Mouse (Mus musculus) right cerebral cortex, postnatal 25 days (tissue): ENCODE measurements around the gene Ints14.
"Not testable (repeated sequence)": the region's sequence is repeated elsewhere in the genome, so short reads cannot be mapped to it uniquely, and the experiment has no call there.

Source experiments
- DNase-seq: peaks from one replicate; pipeline ENCODE4 v3.0.0; 2022

Gene Ints14

GRCm38 (mm10) chr9:64953190-64953589 lies 7.5 kb upstream of the Ints14 start:
- DNase-seq, result no peak

DNA sequence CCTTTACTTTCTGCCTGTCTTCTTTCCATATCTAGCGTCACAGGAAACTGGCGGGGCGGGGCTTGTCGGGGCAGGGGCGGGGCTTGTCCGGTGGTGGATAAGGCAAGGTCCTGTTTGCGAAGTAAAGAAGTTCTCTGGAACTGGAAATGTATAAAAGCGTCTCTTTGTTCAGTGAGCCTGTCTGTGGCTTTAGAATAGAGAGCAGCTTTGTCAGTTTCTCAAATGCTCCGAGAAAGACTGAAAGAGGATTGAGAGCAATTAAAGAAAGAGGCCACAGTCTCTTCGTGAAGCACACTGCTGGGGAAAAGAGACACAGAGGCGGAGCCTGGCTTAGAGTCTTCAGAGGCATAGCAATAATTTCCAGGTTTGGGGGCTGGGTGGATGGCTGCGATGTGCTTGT lies 4.4 kb upstream of the Ints14 start:
- no peak for DNase-seq

DNA sequence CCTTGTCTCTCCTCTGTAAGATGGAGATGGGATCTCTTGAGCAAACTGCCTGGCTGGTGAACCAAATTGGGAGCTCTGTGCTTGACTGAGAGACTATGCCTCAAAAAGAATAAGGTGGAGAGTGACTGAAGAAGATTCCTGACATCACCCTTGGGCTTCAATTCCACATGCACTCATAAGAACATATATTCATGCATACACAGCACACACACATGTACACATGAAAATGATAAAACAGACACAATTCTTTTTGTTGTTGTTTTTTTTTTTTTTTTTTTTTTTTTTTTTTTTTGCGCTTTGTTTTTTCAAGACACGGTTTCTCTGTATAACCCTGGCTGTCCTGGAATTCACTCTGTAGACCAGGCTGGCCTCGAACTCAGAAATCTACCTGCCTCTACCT lies 3.4 kb upstream of the Ints14 start:
- DNase-seq, result no peak

- DNase-seq, result no peak
Measured at GRCm38 (mm10) chr9:64960978-64961320, 244 bp downstream of the Ints14 start.

DNA sequence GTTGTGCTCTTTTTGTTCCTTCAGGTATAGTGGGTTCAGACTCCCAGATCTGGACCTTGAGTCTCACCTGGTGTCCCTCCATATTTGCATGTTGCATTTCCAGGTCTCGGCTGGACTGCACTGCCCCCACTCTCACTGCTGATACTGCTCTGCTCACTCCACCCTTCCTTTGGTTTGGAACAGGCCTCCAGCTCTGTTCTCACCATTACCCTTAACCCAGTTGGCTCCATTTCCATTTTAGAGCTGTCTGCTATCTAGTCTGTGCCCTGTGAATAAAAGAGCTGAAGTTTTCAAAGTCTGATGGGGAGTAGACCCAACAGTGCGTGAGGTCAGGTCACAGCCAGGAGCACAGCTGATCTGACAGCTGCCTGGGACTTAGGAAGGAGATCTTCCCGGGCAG lies 19.8 kb downstream of the Ints14 start:
- DNase-seq, result no peak

DNA sequence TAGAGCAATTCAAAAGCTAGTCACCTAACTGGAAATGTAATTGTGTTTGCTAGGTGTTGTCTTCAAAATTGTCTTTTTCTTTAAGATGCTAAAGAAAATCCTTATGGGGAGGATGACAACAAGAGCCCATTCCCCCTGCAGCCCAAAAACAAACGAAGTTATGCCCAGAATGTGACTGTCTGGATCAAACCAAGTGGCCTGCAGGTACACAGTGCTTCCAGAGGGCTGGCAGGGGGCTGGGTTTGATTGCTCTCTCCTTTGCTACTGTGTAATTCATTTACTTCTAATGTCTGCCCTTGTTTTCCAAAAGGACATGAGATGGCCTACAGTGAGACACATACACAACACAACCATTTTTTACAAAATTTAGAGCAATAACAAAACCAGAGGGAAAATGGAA lies 21.2 kb downstream of the Ints14 start:
- DNase-seq, result no peak

DNA sequence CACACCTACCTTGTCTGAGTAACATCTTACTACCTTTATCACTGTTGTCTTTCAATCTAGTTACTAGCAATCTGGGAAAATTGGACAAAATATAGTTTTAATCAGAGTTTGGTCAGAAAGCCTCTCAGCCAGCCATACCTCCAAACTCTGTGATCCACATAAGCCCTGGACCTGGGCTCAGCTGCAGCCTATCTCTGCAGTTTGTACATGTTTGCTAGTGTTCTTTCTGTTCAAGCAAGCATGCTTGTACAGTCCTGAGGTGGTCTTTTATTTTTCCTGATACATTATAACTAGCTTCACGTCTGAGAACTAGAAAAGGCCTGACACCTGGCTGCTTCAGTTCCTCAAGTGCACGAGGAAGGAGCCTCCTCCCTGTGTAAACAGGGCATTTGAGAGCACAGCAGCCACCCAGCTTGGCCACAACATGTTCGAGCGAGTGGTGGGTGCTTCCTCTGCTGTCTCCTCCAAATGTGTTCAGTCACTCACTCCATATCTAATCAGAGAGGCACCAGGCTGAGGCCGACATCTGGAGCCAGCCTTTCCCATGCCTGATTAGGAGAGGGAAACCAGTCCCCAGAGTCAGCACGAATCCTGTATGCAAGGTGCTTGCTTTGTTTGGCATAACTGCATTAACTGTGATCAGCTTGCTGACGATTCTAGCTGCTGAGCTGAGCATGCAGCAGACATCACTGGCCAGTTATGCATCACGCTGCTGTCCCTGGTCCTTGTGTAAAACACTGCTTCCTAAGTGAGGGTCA lies 24.5 kb downstream of the Ints14 start:
- DNase-seq, result no peak

GRCm38 (mm10) chr9:64985807-64986206 lies 25.1 kb downstream of the Ints14 start:
- DNase-seq, result no peak

GRCm38 (mm10) chr9:64987651-64988050 lies 26.9 kb downstream of the Ints14 start:
- DNase-seq, result no peak

- no peak for DNase-seq
Measured at GRCm38 (mm10) chr9:64988443-64988842, 27.7 kb downstream of the Ints14 start.

DNA sequence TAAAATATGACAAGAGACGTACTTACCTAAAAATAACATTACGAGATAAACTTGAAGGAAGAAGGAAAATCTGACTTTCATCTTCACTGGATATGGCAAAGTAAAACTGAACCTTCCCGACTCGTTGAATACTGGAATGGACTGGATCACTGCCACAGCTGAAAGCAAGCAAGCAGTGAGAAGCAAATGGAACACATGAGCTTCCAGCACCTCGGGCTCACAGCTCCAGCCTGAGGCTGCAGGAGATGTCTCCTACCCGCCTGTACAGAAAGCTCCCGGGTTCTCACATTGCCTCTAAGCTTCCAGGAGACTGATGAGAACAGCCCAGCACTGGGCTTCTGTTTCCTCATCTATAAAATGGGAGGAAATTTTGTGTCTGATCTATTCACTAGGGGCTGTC lies 29.6 kb downstream of the Ints14 start:
- no peak for DNase-seq

- not testable (repeated sequence) for DNase-seq
Measured at GRCm38 (mm10) chr9:64995464-64995863, 34.8 kb downstream of the Ints14 start.

- no peak for DNase-seq
Measured at GRCm38 (mm10) chr9:65001481-65001880, 40.8 kb downstream of the Ints14 start.

- DNase-seq, result no peak
Measured at GRCm38 (mm10) chr9:65005737-65006136, 45.0 kb downstream of the Ints14 start.

DNA sequence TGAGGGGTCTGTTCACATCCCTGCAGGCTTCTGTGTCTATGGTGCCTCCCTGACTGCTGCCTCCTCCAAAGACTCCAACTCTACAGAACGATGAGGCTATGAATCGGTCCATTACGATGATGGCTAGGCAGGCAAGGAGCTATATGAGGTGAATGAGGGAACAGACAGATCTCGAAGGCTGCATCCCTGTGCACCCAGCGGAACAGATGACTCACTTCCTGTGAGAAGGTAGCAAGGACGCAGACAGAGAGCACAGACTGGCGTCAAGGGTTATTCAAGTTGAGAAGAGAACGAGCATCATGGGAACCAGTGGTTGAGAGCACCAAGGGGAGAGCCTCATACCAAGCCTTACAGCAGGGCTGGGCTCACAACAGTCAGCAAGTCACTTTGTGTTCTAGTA lies 49.9 kb downstream of the Ints14 start:
- DNase-seq, result no peak

GRCm38 (mm10) chr9:65011304-65011703 lies 50.6 kb downstream of the Ints14 start:
- DNase-seq, result no peak

- no peak for DNase-seq
Measured at GRCm38 (mm10) chr9:65015461-65016222, 54.9 kb downstream of the Ints14 start.

GRCm38 (mm10) chr9:65016241-65016977 lies 55.7 kb downstream of the Ints14 start:
- no peak for DNase-seq

DNA sequence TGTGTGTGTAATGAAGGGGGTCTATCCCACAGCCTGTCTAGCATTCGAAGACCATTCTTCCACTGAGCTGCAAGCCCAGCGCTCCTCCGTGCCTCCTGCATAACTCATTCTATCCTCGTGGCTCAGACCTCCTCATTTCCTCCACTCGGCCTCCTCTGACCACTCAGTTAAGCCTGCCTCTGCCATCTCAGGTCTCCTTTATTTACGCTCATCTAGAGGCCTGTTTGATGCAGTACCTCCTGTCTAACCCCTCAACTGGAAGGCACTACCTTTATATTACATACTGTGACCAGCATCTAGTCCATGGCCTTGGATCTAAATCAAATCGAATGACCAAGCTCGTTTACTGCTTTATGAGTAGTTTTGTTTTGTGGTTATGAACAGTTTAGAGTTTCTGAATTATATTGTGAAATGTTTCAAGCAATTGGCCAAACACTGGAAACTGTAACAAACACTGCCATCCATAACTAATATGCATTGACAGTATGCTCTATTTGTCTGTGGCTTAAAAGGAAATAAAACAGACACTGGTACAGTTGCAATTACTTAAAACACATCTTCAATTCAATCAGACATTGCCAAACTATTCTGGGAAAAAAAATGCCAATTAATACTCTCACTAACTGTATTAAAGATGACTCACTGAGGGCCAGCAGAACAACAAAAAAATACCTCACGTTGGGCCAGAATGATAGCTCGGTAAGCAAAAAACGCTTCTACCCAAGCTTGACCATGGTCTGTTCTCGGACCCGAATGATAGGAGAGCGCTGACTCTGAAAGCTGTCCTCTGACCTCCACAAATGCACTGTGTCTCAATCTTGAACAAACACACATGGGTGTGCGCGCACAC lies 56.5 kb downstream of the Ints14 start:
- no peak for DNase-seq

DNA sequence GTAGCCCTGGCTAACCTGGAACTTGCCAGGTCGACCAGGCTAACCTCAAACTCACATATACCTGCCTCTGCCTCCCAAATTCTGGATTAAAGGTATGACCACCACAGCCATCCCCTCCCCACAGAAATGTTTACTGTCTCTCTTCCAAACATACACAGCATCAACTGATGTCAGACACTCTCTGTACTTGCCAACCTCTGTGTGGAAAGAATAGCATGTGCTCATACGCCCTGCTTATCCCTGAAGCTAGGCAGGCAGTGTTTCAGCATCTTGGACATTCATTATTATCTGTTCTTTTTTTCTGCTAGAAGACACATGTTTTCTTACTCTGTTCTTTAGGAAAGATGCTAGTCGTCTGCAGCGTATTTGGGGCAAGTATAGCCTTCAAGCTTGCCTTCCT lies 57.2 kb downstream of the Ints14 start:
- no peak for DNase-seq

DNA sequence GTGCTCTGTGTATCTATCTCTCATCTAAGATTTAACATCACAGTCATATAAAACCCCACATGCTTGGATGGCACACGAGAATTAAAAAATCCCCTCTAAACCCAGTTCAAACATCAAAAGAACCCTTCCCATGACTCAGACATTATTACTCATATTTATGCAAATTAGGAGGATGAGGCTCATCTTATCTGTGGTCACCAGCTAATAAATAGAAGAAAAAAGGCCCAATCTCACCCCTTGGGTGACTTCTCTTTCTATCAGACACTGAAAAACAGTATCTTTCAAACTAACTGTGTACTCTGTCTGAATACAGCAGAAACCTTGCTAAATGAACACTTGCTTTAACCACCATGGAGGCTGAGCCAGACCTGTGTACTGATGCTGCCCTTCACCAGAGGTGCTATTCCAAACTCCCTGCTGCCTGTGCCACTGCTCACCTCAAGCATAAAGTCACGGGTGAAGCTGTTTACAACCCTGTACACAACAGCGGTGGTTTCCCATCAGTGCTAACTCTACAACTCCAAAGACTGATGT lies 58.0 kb downstream of the Ints14 start:
- DNase-seq, result no peak

DNA sequence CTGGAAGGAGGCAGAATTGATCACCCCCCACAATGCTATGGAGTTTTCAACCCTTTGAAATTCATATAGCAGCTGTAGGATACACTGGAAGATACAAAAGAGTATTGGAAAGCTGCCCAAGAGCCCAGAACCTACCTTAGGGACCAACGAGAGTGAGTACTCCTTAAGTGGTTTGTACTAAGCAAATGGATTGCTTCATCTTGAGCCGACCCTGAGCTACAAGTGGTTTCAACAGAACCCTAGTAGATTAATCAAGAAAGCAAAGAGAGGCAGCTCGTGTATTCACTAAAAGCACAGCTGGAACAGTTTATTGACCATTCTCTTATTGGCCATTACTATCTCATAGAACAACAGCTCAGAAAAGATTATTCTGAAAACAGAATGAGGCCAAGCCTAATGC lies 58.4 kb downstream of the Ints14 start:
- no peak for DNase-seq

GRCm38 (mm10) chr9:65020128-65020527 lies 59.4 kb downstream of the Ints14 start:
- DNase-seq, result no peak
